Mouse (Mus musculus) thymus, adult 18-20 months (tissue): ENCODE results near the gene Scamp4.

Source experiments
- DNase-seq, 2 experiments: peaks; one replicate each; pipeline ENCODE4 v3.0.0; 2022; ENCODE audit warnings: mixed read lengths in 2 of 2

Scamp4 gene

GRCm38 (mm10) chr10:80602698-80603325 lies at the start of gene Scamp4, which contains the start of gene Adat3:
Scamp4 (plus strand) TSS chr10:80602872.
Adat3 (plus strand) TSS chr10:80602880.
- peak; percentile 92 to 94 for DNase-seq

GRCm38 (mm10) chr10:80553575-80553974 lies 49.1 kb upstream of the Scamp4 start:
- DNase-seq = no peak

GRCm38 (mm10) chr10:80553997-80554396 lies 48.7 kb upstream of the Scamp4 start:
- no peak for DNase-seq

- DNase-seq = no peak
These were observed 45.2 kb upstream of the Scamp4 start for GRCm38 (mm10) chr10:80557346-80557965.

- no peak for DNase-seq
These were observed 43.2 kb upstream of the Scamp4 start for GRCm38 (mm10) chr10:80559431-80559830.

- no peak for DNase-seq
These were observed 42.1 kb upstream of the Scamp4 start for GRCm38 (mm10) chr10:80560621-80561020.

- DNase-seq = peak; percentile 81 to 87
These were observed 41.3 kb upstream of the Scamp4 start, which contains the start of gene Rexo1 for GRCm38 (mm10) chr10:80561116-80561944. Rexo1 (minus strand) TSS chr10:80561560.

GRCm38 (mm10) chr10:80566375-80567092 lies 36.1 kb upstream of the Scamp4 start:
- peak; percentile 77 to 82 for DNase-seq

- no peak for DNase-seq
These were observed 33.8 kb upstream of the Scamp4 start for GRCm38 (mm10) chr10:80568876-80569275.

- DNase-seq = no peak
These were observed 33.0 kb upstream of the Scamp4 start for GRCm38 (mm10) chr10:80569664-80570066.

GRCm38 (mm10) chr10:80570419-80570818 lies 32.3 kb upstream of the Scamp4 start:
- DNase-seq = no peak

- DNase-seq = no peak
These were observed 31.5 kb upstream of the Scamp4 start for GRCm38 (mm10) chr10:80570871-80571836.

GRCm38 (mm10) chr10:80572477-80572876 lies 30.2 kb upstream of the Scamp4 start:
- DNase-seq = no peak

- DNase-seq = no peak
These were observed 28.7 kb upstream of the Scamp4 start for GRCm38 (mm10) chr10:80573944-80574343.

- no peak for DNase-seq
These were observed 27.8 kb upstream of the Scamp4 start for GRCm38 (mm10) chr10:80574896-80575295.

GRCm38 (mm10) chr10:80575925-80576324 lies 26.7 kb upstream of the Scamp4 start:
- no peak for DNase-seq

- DNase-seq = peak in 1 of 2 experiments; percentile 68
These were observed 26.1 kb upstream of the Scamp4 start for GRCm38 (mm10) chr10:80576351-80577194.

- peak; percentile 97 to 98 for DNase-seq
These were observed 25.2 kb upstream of the Scamp4 start, which contains the start of gene Klf16 for GRCm38 (mm10) chr10:80577195-80578130. Klf16 (minus strand) TSS chr10:80577321.

GRCm38 (mm10) chr10:80578131-80578750 lies 24.4 kb upstream of the Scamp4 start:
- DNase-seq = peak; percentile 78 to 82
